Comparison of ENCODE assay signal across 15 mouse cellular contexts in the genomic region with DNA sequence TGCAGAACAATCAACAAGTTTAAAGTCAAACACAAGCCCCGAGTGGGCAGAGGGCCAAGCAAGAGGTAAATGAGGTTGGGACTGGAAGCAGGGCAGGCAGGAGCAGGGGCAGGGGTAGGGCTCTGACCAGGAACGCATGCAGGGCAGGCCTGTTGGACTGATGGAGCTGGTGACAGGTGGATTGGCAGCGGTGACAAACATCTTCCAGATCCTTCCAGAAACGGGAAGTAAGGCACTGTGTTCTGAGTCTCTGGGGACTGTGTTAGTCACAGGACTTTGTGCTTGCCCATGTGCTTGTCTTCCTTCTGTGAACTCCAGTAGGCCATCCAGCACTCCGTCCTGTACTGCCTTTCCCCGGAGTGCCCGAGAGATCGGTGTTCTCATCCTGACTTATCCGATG. TPM values are rescaled to one million over a fixed set of nuclear protein-coding genes. Genes with fewer than 3 reads are reported as not detected.
A peak's percentile ranks its signal among the peaks of the same experiment; 100 is the strongest.
DNase-seq lines count a peak whose midpoint lies in the region; ATAC-seq and TF ChIP-seq lines count a peak whose summit lies in the region.
"Had no signal": no experiment of that assay in that cellular context is flagged by ENCODE, and none has a peak within 500 bp of the region (broad histone marks: within the 10 kb centered on the region; RNA-seq: fewer than 3 reads in every experiment).

No protein-coding gene starts in this region.

- DNase-seq in kidney, postnatal 0 days (ENCODE audit: low spot score), result no peak
- DNase-seq in kidney, adult 11 months, result no peak
- DNase-seq in B cell, adult 2 months, result peak; percentile 55 to 65
- peak; percentile 54 to 59 for DNase-seq in heart, adult 9 months (ENCODE audit: low spot score in 2 of 2)
- no peak for DNase-seq in limb, embryonic 10.5 days (ENCODE audit: low spot score)
- DNase-seq in ovary, postnatal 10 days (ENCODE audit: low spot score), result no peak
- DNase-seq: adrenal gland, postnatal 14 days; cerebellum, adult 9-10 months; forebrain, postnatal 0 days had no signal

- H3K27me3 ChIP-seq in kidney, postnatal 0 days (ENCODE audit: insufficient read depth, low read length), result no peaks in the 10 kb centered on the region
- 0 out of 2 replicates have a peak, but pooled peaks cover under 1% of the 10 kb centered on the region for H3K27me3 ChIP-seq in limb, embryonic 10.5 days (ENCODE audit: low read depth, poor library complexity, severe bottlenecking)
- H3K27me3 ChIP-seq: embryonic facial prominence, embryonic 15.5 days; neural tube, embryonic 13.5 days; stomach, embryonic 15.5 days had no signal

- H3K9ac ChIP-seq in kidney, postnatal 0 days (ENCODE audit: low read depth, low read length), result no peak overlapping the region
- H3K9ac ChIP-seq: embryonic facial prominence, embryonic 15.5 days; forebrain, postnatal 0 days; neural tube, embryonic 13.5 days; stomach, embryonic 15.5 days had no signal

- TF ChIP-seq CTCF in kidney, postnatal 0 days (IDR thresholded peaks at IDR 0.05; ENCODE audit: low read depth), result no peak

- no peak overlapping the region for H3K4me2 ChIP-seq in kidney, postnatal 0 days (ENCODE audit: low read length)
- H3K4me2 ChIP-seq: embryonic facial prominence, embryonic 15.5 days; neural tube, embryonic 13.5 days; stomach, embryonic 15.5 days had no signal

- H3K36me3 ChIP-seq in kidney, postnatal 0 days (ENCODE audit: insufficient read depth, low read length), result no peaks in the 10 kb centered on the region
- peaks cover 3% of the 10 kb centered on the region; the same call in 1 of the 2 replicates for H3K36me3 ChIP-seq in limb, embryonic 10.5 days
- H3K36me3 ChIP-seq: embryonic facial prominence, embryonic 15.5 days; neural tube, embryonic 13.5 days; stomach, embryonic 15.5 days had no signal

- no peaks in the 10 kb centered on the region for H3K9me3 ChIP-seq in kidney, postnatal 0 days (replicated peaks; ENCODE audit: low read length)
- H3K9me3 ChIP-seq in limb, embryonic 10.5 days (replicated peaks), result no peaks in the 10 kb centered on the region
- H3K9me3 ChIP-seq: embryonic facial prominence, embryonic 15.5 days; neural tube, embryonic 13.5 days; stomach, embryonic 15.5 days had no signal

- H3K4me3 ChIP-seq in kidney, postnatal 0 days (replicated peaks; ENCODE audit: low read depth, low read length), result no peak overlapping the region
- 0 out of 2 replicates have a peak overlapping the region, but pooled peaks have one; percentile 10 for H3K4me3 ChIP-seq in limb, embryonic 10.5 days
- H3K4me3 ChIP-seq: embryonic facial prominence, embryonic 15.5 days; left cerebral cortex, adult 2 months; neural tube, embryonic 13.5 days; stomach, embryonic 15.5 days had no signal

- 75% methylated on average over 9 of the region's 9 CpGs for WGBS in kidney, postnatal 0 days
- WGBS in limb, embryonic 10.5 days, result 79% methylated on average over 9 of the region's 9 CpGs

- no peak for ATAC-seq in kidney, postnatal 0 days (replicated peaks; ENCODE audit: low FRiP score, low read depth)
- ATAC-seq in cerebellum, adult (ENCODE audit: insufficient number of reproducible peaks, low FRiP score, low TSS enrichment), result no peak
- no peak for ATAC-seq in erythroblast, adult 5-6 weeks (replicated peaks; ENCODE audit: low FRiP score, poor library complexity, severe bottlenecking)
- ATAC-seq: forebrain, postnatal 0 days had no signal

- H3K4me1 ChIP-seq in kidney, postnatal 0 days (replicated peaks; ENCODE audit: insufficient read depth, low read length), result no peaks in the 10 kb centered on the region
- peaks cover 17% of the 10 kb centered on the region; the same call in 1 of the 2 replicates for H3K4me1 ChIP-seq in limb, embryonic 10.5 days
- H3K4me1 ChIP-seq: embryonic facial prominence, embryonic 15.5 days; neural tube, embryonic 13.5 days; stomach, embryonic 15.5 days had no signal

- H3K27ac ChIP-seq in kidney, postnatal 0 days, result peak overlapping the region; percentile 16; the same call in 1 of the 2 replicates
- H3K27ac ChIP-seq in limb, embryonic 10.5 days, result no peak overlapping the region
- H3K27ac ChIP-seq: embryonic facial prominence, embryonic 15.5 days; left cerebral cortex, adult 2 months; neural tube, embryonic 13.5 days; stomach, embryonic 15.5 days had no signal

RNA-seq across cellular contexts. Expression of gene Aup1, which starts 9.6 kb away (rescaled TPM):
- polyA plus RNA-seq in kidney, postnatal 0 days (2015; fragmentation: Nextera tagmentation; extraction: Ambion mirVana), result 194 and 210 TPM in 2 replicates
- 167 and 169 TPM in 2 replicates for polyA plus RNA-seq in limb, embryonic 10.5 days (2016; fragmentation: Nextera tagmentation; extraction: Ambion mirVana)
- total RNA-seq in erythroblast, adult 5-6 weeks (2015; ENCODE audit: low replicate concordance), result 197 and 242 TPM in 2 replicates
- total RNA-seq in erythroblast, adult 5-6 weeks (2017; ENCODE audit: low replicate concordance), result 212 and 218 TPM in 2 replicates

RNA-seq across cellular contexts. Expression of gene Htra2, which starts 10.3 kb away (rescaled TPM):
- 68.5 and 70.4 TPM in 2 replicates for polyA plus RNA-seq in kidney, postnatal 0 days (2015; fragmentation: Nextera tagmentation; extraction: Ambion mirVana)
- 76.2 and 82.6 TPM in 2 replicates for polyA plus RNA-seq in limb, embryonic 10.5 days (2016; fragmentation: Nextera tagmentation; extraction: Ambion mirVana)
- total RNA-seq in erythroblast, adult 5-6 weeks (2015; ENCODE audit: low replicate concordance), result 69.4 and 97.8 TPM in 2 replicates
- 41.9 and 57.7 TPM in 2 replicates for total RNA-seq in erythroblast, adult 5-6 weeks (2017; ENCODE audit: low replicate concordance)

RNA-seq across cellular contexts. Expression of gene Loxl3, which starts 10.8 kb away (rescaled TPM):
- polyA plus RNA-seq in kidney, postnatal 0 days (2015; fragmentation: Nextera tagmentation; extraction: Ambion mirVana), result 13.4 and 16.1 TPM in 2 replicates
- polyA plus RNA-seq in limb, embryonic 10.5 days (2016; fragmentation: Nextera tagmentation; extraction: Ambion mirVana), result 6.3 and 12.8 TPM in 2 replicates
- 1.5 and 2.9 TPM in 2 replicates for total RNA-seq in erythroblast, adult 5-6 weeks (2015; ENCODE audit: low replicate concordance)
- 3.2 and 3.6 TPM in 2 replicates for total RNA-seq in erythroblast, adult 5-6 weeks (2017; ENCODE audit: low replicate concordance)

RNA-seq across cellular contexts. Expression of gene Dok1, which starts 11.5 kb away (rescaled TPM):
- polyA plus RNA-seq in kidney, postnatal 0 days (2015; fragmentation: Nextera tagmentation; extraction: Ambion mirVana), result 13.7 and 15.2 TPM in 2 replicates
- 9.8 and 14.9 TPM in 2 replicates for polyA plus RNA-seq in limb, embryonic 10.5 days (2016; fragmentation: Nextera tagmentation; extraction: Ambion mirVana)
- total RNA-seq in erythroblast, adult 5-6 weeks (2015; ENCODE audit: low replicate concordance), result 11.3 and 19.4 TPM in 2 replicates
- 23.9 and 24.7 TPM in 2 replicates for total RNA-seq in erythroblast, adult 5-6 weeks (2017; ENCODE audit: low replicate concordance)

RNA-seq across cellular contexts. Expression of gene Dqx1, which starts 12.9 kb away (rescaled TPM):
- polyA plus RNA-seq in kidney, postnatal 0 days (2015; fragmentation: Nextera tagmentation; extraction: Ambion mirVana), result 5.8 and 7.0 TPM in 2 replicates
- polyA plus RNA-seq in limb, embryonic 10.5 days (2016; fragmentation: Nextera tagmentation; extraction: Ambion mirVana), result 1.4 and 1.5 TPM in 2 replicates
- 1.7 and 3.5 TPM in 2 replicates for total RNA-seq in erythroblast, adult 5-6 weeks (2015; ENCODE audit: low replicate concordance)
- total RNA-seq in erythroblast, adult 5-6 weeks (2017; ENCODE audit: low replicate concordance), result 4.2 and 6.7 TPM in 2 replicates

Comparison
In these comparisons a context has a peak if more than half of its experiments do, and no peak if none do; other contexts are left out.
1. DNase-seq: peak in B cell, adult 2 months (2 of 2) and heart, adult 9 months (2 of 2); none in kidney, postnatal 0 days (single experiment), kidney, adult 11 months (single experiment), limb, embryonic 10.5 days (single experiment) and ovary, postnatal 10 days (single experiment).